Mouse (Mus musculus): ENCODE measurements around the gene Armh3.

DNA sequence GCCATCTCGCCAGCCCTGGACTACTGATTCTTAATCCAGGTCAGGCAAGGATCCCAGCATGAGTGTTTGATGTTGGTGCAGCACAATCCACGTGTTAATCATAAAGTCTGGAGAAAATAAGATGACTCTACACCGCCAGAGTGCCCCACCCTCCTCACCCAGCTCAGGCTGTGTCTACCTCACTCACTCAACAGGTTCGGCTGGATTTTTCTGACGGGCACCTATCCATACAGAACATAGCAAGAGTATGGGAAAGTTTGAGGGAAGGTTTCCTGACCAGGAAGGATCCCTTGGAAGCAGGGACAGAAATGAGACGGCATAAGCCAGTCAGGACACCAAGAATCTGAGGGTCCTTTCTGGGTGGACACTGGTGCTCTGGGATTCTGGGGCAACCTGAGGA, 26.7 kb upstream of the Armh3 start:
- TF ChIP-seq CHD2 (IDR thresholded peaks at IDR 0.05; ENCODE audit: low read depth, low read length) (no peak), HCFC1 (IDR thresholded peaks at IDR 0.05; ENCODE audit: borderline replicate concordance, insufficient read depth, low read length) (no peak), MAFK (IDR thresholded peaks at IDR 0.05; ENCODE audit: insufficient read depth, low read depth, low read length) (no peak)
